ENCODE assay signal across 10 mouse cellular contexts in the genomic region with DNA sequence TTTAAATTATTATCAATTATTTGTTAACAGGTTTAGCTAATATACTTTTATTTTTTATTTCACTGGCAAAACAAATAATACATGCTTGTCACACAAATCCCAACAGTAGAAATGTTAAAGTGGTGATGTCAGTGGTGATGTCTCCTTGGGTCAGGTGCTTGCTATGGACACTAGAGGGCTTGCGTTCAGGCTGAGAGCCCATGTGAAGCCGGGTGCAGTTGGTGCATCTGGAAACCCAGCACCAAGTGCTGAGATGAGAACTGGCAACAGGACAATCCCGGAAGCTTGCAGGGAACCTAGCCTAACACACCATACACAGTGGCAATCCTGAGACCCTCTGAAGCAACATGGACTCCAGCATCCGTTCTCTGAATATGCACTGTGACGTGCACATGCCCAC.
DNase-seq lines count a peak whose midpoint lies in the region; ATAC-seq and TF ChIP-seq lines count a peak whose summit lies in the region.
"Had no signal": no experiment of that assay in that cellular context is flagged by ENCODE, and none has a peak within 500 bp of the region (broad histone marks: within the 10 kb centered on the region; RNA-seq: fewer than 3 reads in every experiment).

No protein-coding gene starts in this region.

- DNase-seq in forebrain, embryonic 10.5 days (ENCODE audit: extremely low spot score, low spot score): no peak
- DNase-seq in lung, adult 2 months: no peak
- no peak for DNase-seq in lung, postnatal 25 days (ENCODE audit: low spot score)
- no peak for DNase-seq in urinary bladder, postnatal 36 days (ENCODE audit: low spot score in 2 of 2)
- DNase-seq in cerebellum, adult 18-20 months: no peak

- H3K27ac ChIP-seq in forebrain, embryonic 13.5 days: no peak overlapping the region
- H3K27ac ChIP-seq in forebrain, embryonic 10.5 days: no peak overlapping the region
- H3K27ac ChIP-seq in limb, embryonic 12.5 days: peak overlapping the region; percentile 83; the same call in 1 of the 2 replicates
- H3K27ac ChIP-seq in stomach, embryonic 14.5 days (ENCODE audit: low read length): no peak overlapping the region

- no peak overlapping the region for H3K4me2 ChIP-seq in forebrain, embryonic 13.5 days
- no peak overlapping the region for H3K4me2 ChIP-seq in limb, embryonic 12.5 days
- H3K4me2 ChIP-seq in stomach, embryonic 14.5 days (replicated peaks; ENCODE audit: low read depth, low read length): no peak overlapping the region

- H3K4me3 ChIP-seq in forebrain, embryonic 13.5 days: no peak overlapping the region
- H3K4me3 ChIP-seq in forebrain, embryonic 10.5 days: no peak overlapping the region
- no peak overlapping the region for H3K4me3 ChIP-seq in lung, adult 2 months (replicated peaks; ENCODE audit: extremely low read depth, low read depth, low read length)
- no peak overlapping the region for H3K4me3 ChIP-seq in limb, embryonic 12.5 days (replicated peaks)
- no peak overlapping the region for H3K4me3 ChIP-seq in stomach, embryonic 14.5 days (ENCODE audit: low read depth, low read length)
- H3K4me3 ChIP-seq: myocyte had no signal

- TF ChIP-seq CTCF in lung, adult 2 months (IDR thresholded peaks at IDR 0.05; ENCODE audit: insufficient read depth, low read length): peak; percentile 34; the same call in 1 of the 2 replicates

- peaks cover 11% of the 10 kb centered on the region for H3K4me1 ChIP-seq in forebrain, embryonic 13.5 days
- H3K4me1 ChIP-seq in forebrain, embryonic 10.5 days: peaks cover 49% of the 10 kb centered on the region
- H3K4me1 ChIP-seq in lung, adult 2 months (ENCODE audit: control insufficient read depth, insufficient read depth, low read length): no peaks in the 10 kb centered on the region
- H3K4me1 ChIP-seq in limb, embryonic 12.5 days (replicated peaks): peaks cover 77% of the 10 kb centered on the region
- H3K4me1 ChIP-seq in stomach, embryonic 14.5 days (ENCODE audit: control insufficient read depth, insufficient read depth, low read length): peaks cover 8% of the 10 kb centered on the region; the same call in 1 of the 2 replicates

- H3K9me3 ChIP-seq in forebrain, embryonic 13.5 days (replicated peaks): no peaks in the 10 kb centered on the region
- no peaks in the 10 kb centered on the region for H3K9me3 ChIP-seq in forebrain, embryonic 10.5 days
- H3K9me3 ChIP-seq in limb, embryonic 12.5 days: no peaks in the 10 kb centered on the region
- H3K9me3 ChIP-seq in stomach, embryonic 14.5 days (ENCODE audit: control insufficient read depth, low read depth, low read length): no peaks in the 10 kb centered on the region
- H3K9me3 ChIP-seq: G1E had no signal

- no peaks in the 10 kb centered on the region for H3K27me3 ChIP-seq in forebrain, embryonic 13.5 days
- H3K27me3 ChIP-seq in forebrain, embryonic 10.5 days (ENCODE audit: poor library complexity, severe bottlenecking): no peaks in the 10 kb centered on the region
- no peaks in the 10 kb centered on the region for H3K27me3 ChIP-seq in limb, embryonic 12.5 days
- H3K27me3 ChIP-seq in stomach, embryonic 14.5 days (ENCODE audit: control insufficient read depth, insufficient read depth, low read length): no peaks in the 10 kb centered on the region

- ATAC-seq in forebrain, embryonic 13.5 days: peak; percentile 23; the same call in 1 of the 2 replicates
- no peak for ATAC-seq in limb, embryonic 12.5 days (ENCODE audit: insufficient number of reproducible peaks, insufficient read depth, low FRiP score, low TSS enrichment, low read depth)
- ATAC-seq in stomach, embryonic 14.5 days (ENCODE audit: insufficient number of reproducible peaks, insufficient read depth, low FRiP score, low read depth): 0 out of 2 replicates have a peak, but pooled peaks have one; percentile 23

- TF ChIP-seq POLR2A in lung, adult 2 months (IDR thresholded peaks at IDR 0.05; ENCODE audit: borderline replicate concordance, extremely low read depth, low read depth, low read length): no peak

- H3K9ac ChIP-seq in forebrain, embryonic 13.5 days: no peak overlapping the region
- no peak overlapping the region for H3K9ac ChIP-seq in limb, embryonic 12.5 days (replicated peaks)
- H3K9ac ChIP-seq in stomach, embryonic 14.5 days (replicated peaks; ENCODE audit: low read depth, low read length): no peak overlapping the region

- WGBS in forebrain, embryonic 13.5 days: 72% methylated on average over 5 of the region's 5 CpGs
- WGBS in forebrain, embryonic 10.5 days: 83% methylated on average over 5 of the region's 5 CpGs
- 68% methylated on average over 5 of the region's 5 CpGs for WGBS in lung, adult 2 months
- WGBS in limb, embryonic 12.5 days: 78% methylated on average over 5 of the region's 5 CpGs
- WGBS in stomach, embryonic 14.5 days: 67% methylated on average over 5 of the region's 5 CpGs

- 0 out of 2 replicates have a peak, but pooled peaks cover 3% of the 10 kb centered on the region for H3K36me3 ChIP-seq in forebrain, embryonic 13.5 days (ENCODE audit: poor library complexity, severe bottlenecking)
- no peaks in the 10 kb centered on the region for H3K36me3 ChIP-seq in forebrain, embryonic 10.5 days (replicated peaks)
- no peaks in the 10 kb centered on the region for H3K36me3 ChIP-seq in limb, embryonic 12.5 days
- H3K36me3 ChIP-seq in stomach, embryonic 14.5 days (ENCODE audit: control insufficient read depth, insufficient read depth, low read length): no peaks in the 10 kb centered on the region
